Mouse (Mus musculus): ENCODE measurements at regions not wholly inside any gene's neighbourhood (a gene's known extent, or its start where the extent isn't known, plus 50 kb on each side); places are given as distances from the start of the nearest gene placed in this dataset.

GRCm38 (mm10) chr8:87178561-87178960 is 293.5 kb upstream of the N4bp1 start:
- TF ChIP-seq ZNF384 (IDR thresholded peaks at IDR 0.05; ENCODE audit: low read depth, low read length) = no peak
- no peak for TF ChIP-seq POLR2A (IDR thresholded peaks at IDR 0.05; ENCODE audit: low read depth, low read length)
- TF ChIP-seq JUND (conservative IDR thresholded peaks at IDR 0.05; ENCODE audit: low read depth, low read length) = no peak
- TF ChIP-seq MAX (IDR thresholded peaks at IDR 0.05; ENCODE audit: low read length) = no peak
